Mouse (Mus musculus) urinary bladder, postnatal 4 days (tissue): ENCODE measurements around the gene Spi1.
"Not testable (repeated sequence)": the region's sequence is repeated elsewhere in the genome, so short reads cannot be mapped to it uniquely, and the experiment has no call there.

ENCODE experiments used
- DNase-seq, 2 experiments: peaks; one replicate each; pipeline ENCODE4 v3.0.0; 2021 to 2022; ENCODE audit warnings: low spot score in 2 of 2

Gene Spi1

DNA sequence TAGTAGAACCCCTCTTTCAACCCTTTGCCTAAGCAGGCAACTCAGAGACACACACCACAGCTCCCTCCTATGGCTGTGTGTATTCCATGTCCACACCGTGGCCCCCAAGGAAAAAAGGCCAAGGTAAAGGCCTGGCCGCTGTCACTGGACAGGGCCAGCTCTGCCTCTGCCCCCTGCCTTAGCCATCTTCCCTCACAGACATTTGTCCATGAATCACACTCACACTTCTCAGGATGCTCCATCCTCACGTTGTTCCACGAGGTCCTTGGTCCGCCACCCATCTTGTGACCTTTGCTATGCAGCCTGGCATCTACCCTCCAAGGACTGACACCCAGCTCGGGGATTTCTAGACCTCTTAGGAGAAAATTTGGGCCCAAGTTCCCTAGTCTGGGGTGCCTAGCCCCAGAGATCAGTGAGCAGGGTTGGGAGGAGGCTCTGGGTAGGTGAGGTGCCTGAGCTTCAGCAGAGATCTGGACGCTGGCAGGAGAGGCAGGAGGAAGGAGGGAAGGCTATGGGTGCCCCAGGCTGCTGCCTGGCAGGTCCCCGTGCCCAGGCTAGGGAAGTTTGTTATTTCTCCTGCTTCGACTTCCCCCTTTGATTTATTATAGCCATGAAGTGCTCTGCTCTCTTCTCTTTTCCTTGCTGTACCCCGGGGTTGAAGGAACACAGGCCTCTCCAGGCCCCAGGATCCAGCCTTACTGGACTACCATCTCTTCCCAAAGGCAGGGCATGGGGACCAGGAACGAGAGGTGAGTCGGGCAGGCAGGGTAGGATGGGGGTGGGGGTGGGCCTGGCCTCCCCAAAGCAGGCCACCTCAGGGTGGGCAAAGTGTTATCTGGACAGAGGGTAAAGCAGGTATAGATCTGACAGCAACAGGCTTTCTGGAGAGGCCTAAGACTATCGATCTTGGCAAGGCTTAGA lies at the start of gene Spi1:
TSS of gene Spi1 (plus strand) at position 616 of the 921 bp plus-strand sequence.
- no peak for DNase-seq

- no peak for DNase-seq
Measured at GRCm38 (mm10) chr2:91033000-91033399, 49.2 kb upstream of the Spi1 start.

- DNase-seq, result no peak
Measured at GRCm38 (mm10) chr2:91035385-91035784, 46.8 kb upstream of the Spi1 start, which contains the start of gene Rapsn. Rapsn (plus strand) TSS chr2:91035620.

DNA sequence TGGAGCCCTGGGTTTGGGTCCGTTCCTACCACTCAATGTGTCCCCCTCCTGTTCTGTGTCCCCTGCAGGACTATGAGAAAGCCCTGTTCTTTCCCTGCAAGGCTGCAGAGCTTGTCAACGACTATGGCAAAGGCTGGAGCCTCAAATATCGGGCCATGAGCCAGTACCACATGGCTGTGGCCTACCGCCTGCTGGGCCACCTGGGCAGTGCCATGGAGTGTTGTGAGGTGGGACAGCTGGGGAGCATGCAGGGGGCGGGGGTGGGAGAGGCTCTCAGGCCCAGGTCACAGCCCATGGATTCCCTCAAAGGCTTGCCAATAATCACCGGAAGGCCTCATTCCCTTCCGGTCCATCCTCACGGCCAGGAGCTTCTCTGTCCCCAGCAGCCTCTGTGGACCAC lies 40.4 kb upstream of the Spi1 start:
- DNase-seq, result no peak

DNA sequence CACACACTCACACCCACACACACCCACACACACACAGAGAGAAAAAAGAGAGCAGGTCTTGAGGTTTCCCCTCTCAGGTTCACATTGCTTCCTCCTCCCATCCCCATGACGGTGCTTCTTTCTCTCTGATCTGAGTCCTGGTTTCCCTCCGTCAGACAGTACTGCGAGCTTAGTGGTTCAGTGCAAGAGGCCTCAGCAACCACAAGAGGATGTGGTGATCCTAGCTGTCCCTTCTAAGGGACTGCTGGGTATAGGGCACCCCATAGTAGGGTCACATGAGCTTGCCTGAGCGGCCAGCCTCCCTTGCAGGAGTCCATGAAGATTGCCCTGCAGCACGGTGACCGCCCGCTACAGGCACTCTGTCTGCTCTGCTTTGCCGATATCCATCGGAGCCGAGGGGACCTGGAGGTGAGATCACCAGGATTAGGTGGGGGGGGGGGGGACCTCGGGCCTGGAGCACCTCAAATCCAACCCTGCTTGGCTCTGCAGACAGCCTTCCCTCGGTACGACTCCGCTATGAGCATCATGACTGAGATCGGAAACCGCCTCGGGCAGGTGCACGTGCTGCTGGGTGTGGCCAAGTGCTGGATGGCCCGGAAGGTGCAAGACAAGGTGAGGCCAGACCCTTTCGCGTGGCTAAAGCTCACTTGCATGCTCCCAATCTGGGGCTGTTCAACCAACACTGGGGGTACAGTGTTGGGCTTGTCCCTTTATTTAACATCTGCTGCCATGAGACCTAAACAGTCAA lies 39.4 kb upstream of the Spi1 start:
- no peak for DNase-seq

GRCm38 (mm10) chr2:91044727-91045126 lies 37.5 kb upstream of the Spi1 start:
- no peak for DNase-seq

DNA sequence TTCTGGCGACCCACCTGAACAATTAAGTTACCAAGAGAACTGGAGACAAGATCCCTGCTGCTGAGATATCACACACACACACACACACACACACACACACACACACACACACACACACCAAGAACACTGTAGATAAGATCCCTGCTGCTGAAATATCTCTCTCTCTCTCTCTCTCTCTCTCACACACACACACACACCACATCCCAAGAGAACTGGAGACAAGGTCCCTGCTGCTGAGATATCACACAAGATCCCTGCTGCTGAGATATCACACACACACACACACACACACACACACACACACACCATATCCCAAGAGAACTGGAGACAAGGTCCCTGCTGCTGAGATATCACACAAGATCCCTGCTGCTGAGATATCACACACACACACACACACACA lies 36.4 kb upstream of the Spi1 start:
- not testable (repeated sequence) for DNase-seq

DNA sequence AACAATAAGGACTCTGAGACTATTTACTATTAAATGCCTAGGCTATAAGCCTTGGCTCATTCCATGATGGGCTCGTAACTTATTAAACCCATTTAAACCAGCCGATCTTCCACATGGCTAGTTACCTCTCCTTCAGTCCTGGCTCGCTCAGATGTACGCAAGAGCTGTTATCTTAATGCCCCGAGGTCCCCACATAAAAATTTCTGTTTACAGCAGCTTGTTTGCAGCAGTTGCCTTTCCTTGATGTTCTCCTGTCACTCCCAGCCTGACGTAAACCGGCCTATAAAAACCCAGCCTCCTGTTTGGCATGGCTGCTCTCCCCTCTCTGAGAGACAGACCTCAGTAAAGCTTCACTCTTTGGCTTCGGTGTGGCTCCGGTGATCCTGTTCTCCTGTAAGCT lies 34.8 kb upstream of the Spi1 start:
- DNase-seq, result no peak

- no peak for DNase-seq
Measured at GRCm38 (mm10) chr2:91051917-91052316, 30.3 kb upstream of the Spi1 start.

DNA sequence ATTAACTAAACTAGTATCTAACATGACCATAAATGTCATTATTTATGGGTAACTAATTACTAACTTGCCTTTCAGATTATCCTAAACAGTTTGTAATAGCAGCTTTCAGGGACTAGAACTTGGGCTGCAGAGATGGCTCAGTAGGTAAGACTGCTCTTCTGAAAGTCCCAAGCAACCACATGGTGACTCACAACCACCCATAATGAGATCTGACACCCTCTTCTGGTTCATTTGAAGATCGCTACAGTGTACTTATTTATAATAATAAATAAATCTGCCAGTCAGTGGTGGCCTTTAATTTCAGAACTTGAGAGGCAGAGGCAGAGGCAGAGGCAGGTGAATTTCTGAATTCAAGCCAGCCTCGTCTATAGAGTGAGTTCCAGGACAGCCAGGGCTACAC lies 29.4 kb upstream of the Spi1 start:
- no peak for DNase-seq

DNA sequence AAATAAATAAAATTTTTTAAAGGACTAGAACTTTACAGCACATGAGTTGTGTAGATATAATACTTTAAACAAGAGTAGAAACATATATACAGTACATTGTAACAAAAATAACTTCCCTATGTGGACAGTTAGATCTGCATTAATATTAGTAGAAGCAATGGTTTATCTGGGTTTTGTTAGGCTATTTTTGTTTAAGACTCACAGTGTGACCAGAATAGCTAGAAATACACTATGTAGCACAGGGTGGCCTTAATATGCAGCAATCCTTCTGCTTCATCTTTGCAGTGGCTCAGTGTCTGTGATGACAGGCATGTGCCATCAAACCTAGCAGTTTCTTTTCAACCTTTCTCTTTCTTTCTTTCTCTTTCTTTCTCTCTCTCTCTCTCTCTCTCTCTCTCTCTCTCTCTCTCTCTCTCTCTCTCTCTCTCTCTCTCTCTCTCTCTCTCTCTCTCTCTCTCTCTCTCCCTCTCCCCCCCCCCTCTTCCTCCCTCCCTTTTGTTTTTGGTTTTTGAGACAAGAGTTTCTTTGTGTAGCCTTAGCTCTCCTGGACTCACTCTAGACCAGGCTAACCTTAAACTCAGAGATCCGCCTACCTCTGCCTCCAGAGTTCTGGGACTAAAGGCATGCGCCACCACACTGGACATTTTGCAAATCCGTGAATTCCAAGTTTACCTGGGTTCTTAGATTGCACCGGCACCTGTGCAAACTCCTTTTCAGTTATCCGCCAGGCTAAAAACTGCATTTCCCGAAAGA lies 28.8 kb upstream of the Spi1 start:
- no peak for DNase-seq

GRCm38 (mm10) chr2:91053934-91054382 lies 28.2 kb upstream of the Spi1 start, which contains the start of gene Psmc3:
Psmc3 (plus strand) TSS chr2:91054009.
- peak; percentile 96 to 97 for DNase-seq

DNA sequence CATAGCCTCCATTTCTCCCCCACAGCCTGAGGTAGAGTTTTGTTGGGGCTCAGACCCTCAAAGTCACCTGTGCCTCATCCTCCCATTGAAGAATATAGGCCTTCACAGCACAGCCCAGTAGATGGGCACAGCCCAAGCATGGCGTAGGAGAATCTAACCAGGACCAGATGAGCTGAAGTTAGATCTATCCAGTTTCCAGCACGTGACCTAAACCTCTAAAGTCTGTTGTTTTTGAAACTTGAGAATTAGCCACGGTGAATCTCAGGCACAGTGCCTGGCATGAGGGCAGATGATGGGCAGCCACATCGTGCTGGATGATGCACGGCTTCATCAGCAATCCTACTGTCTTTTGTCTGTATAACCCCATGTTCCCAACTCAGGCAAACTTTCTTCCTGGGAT lies 23.8 kb upstream of the Spi1 start:
- DNase-seq, result no peak

GRCm38 (mm10) chr2:91059376-91059775 lies 22.8 kb upstream of the Spi1 start:
- DNase-seq, result no peak

- no peak for DNase-seq
Measured at GRCm38 (mm10) chr2:91060544-91061355, 21.4 kb upstream of the Spi1 start.

- DNase-seq, result peak in 1 of 2 experiments; percentile 64
Measured at GRCm38 (mm10) chr2:91061849-91062481, 20.2 kb upstream of the Spi1 start.

DNA sequence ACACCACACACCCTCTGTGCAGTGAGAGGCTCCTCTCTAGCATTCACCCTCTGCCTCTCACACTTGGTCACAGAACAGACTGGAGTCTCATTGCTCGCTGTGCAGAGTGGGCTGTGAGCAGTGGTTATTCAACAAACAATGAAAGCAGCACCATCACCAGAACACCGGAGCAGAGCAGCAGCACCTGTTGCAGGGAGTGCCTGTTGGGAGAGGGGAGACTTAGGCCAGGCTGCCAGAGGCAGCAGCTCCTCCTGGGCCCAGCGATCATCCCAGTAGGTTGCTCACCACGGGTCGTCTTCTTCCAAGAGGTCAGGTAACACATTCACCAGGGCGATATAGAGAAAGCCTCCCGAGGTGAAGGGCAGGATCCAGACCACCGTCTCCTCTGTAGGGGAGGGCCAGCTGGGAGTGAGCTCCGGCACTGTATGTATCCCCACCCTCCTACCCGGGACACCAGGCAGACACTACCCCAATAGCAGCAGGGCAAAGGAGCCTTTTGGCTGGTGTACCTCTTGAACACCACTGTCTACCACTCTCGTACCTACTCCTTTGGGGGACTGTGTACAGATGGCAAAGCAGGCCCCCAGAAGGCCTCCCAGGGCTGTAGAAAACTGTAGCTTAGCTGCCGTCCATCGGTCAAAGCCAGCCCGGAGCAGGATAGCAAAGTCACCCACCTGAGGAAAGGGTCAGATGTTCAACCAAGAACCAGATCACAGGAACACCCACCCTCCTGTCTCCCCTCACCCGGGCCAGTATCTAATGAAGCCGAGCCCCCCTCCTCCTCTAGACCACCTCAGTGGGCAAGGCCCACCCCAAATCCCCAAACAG lies 19.2 kb upstream of the Spi1 start:
- no peak for DNase-seq

DNA sequence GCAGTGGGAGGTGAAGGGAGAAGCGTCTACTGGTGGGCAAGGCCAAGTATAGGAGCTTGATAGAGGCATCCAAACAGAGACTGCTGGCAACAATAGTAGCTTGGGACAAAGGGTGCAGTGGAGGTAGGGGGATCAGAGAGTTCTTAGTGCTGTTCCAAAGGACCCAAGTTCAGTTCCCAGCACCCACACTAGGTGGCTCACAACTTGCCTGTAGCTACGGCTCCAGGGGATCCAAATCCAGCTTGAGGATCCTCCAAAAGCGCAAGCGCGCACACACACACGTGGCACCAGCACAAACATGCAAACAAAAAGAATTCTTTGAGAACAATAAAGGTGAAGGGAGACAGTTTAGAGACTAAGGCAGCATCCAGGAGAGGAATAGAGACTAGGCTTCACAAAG lies 18.0 kb upstream of the Spi1 start:
- no peak for DNase-seq

GRCm38 (mm10) chr2:91065544-91065943 lies 16.6 kb upstream of the Spi1 start:
- no peak for DNase-seq

DNA sequence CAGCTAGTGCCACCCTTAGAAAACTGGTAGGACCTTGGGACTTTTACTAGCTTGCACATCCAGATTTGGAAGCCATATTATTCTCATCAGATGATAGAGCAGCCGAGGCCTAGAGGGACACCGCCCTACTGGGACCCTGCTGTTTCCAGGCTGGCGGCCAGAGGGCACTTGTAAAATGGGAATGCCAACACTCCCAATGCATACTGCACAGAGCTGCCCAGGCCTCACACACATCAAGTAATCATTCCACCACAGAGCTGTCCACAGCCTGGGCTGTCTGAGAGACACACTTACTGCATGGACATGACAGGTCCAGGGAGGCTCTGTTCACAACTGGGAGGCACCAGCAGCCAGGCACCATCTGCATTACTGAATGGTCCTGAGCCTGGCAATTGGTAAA lies 15.7 kb upstream of the Spi1 start:
- DNase-seq, result no peak
